Mouse (Mus musculus) left cerebral cortex, postnatal 25 days (tissue): Measurements from ENCODE around the gene Hectd1. TPM values are rescaled to one million over a fixed set of nuclear protein-coding genes. Genes with fewer than 3 reads are reported as not detected.

ENCODE experiments used
- DNase-seq, 2 experiments: peaks; one replicate each; pipeline ENCODE4 v3.0.0; 2022; ENCODE audit warnings: low spot score in 2 of 2, mixed read lengths in 1 of 2
- intact Hi-C: fragments of 180-260 bp; cut with DNase I; formaldehyde crosslinking; loops from one replicate; pipeline ENCODE4 v1.15.1; 2025
- total RNA-seq, 2 experiments: library from RNA; stranded (reverse); gene quantifications; 2 replicates each; pipeline ENCODE4 v1.2.3; 2021

Gene Hectd1
- total RNA-seq, 2 experiments from 2014 or later, result 83.3 to 86.5 TPM

DNA sequence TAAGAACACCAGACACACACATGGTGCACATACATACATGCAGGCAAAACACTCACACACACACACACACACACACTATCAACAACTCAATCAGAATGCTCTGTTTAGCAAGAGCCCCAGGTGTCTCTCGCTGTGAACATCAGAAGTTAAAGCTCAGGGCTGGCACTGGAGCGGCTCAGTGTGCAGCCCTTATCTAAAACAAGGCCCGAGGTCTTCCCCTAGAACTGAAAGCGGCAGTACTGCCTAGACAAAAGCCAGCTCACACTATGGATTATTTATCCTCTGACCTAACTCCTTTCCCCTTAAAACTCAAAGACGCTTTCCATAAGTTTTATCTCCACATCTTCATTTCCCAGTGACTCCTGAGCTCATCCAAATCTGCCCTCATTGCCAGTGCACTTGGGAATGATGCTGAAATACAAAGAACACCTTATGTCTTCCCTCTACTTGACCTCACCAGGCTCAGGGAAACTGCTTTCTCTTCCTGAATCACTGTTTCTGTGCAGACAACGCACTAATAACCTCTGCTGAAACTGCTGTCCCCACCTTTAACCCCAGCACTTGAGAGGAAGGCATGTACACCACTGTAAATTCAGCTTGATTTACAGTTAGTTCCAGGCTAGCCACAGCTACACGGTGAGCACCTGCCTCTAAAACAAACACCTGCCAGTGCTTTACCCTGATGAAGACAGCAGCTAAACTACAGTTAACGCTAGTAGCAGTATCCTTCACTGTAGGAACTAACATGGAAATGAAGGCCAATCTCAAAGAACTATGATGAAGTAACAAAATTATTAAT is 11.3 kb downstream of the Hectd1 start:
- intact Hi-C loops, result no loop called here
- DNase-seq, result no peak

GRCm38 (mm10) chr12:51811388-51812140 is 17.8 kb downstream of the Hectd1 start:
- intact Hi-C loops, result no loop called here
- DNase-seq, result peak in 1 of 2 experiments; percentile 21

GRCm38 (mm10) chr12:51810564-51810963 is 18.8 kb downstream of the Hectd1 start:
- DNase-seq, result no peak
- intact Hi-C loops, result no loop called here

GRCm38 (mm10) chr12:51784842-51785241 is 44.5 kb downstream of the Hectd1 start:
- intact Hi-C loops, result no loop called here

DNA sequence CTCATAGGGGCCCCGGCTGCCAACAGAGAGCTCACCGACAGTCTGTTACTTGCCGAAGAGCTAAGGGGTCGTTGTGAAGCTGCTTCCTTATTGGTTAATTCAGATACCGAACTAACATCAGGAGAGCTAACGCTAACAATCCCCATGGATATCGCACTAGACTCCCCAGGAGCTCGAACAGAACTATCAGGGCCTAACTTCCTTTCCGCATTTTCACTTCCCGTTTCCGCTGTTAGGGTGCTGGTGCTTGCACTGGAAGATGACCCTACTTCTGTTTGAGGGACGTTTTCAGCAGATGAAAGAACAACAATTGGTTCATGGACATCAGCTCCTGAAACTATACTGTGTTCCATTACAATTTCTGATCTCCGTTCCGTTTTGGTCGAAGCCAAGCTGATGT is 60.6 kb downstream of the Hectd1 start:
- DNase-seq, result no peak
- intact Hi-C loops, result no loop called here

More at GRCm38 (mm10) chr12:51784842-51785241, 44.5 kb downstream of the Hectd1 start:
- no peak for DNase-seq

- intact Hi-C loops, result no loop called here
Observed at GRCm38 (mm10) chr12:51767454-51767853, 61.9 kb downstream of the Hectd1 start.

GRCm38 (mm10) chr12:51759374-51759773 is 70.0 kb downstream of the Hectd1 start:
- intact Hi-C loops, result no loop called here
- no peak for DNase-seq

More at GRCm38 (mm10) chr12:51767454-51767853, 61.9 kb downstream of the Hectd1 start:
- no peak for DNase-seq

- intact Hi-C loops, result no loop called here
- DNase-seq, result no peak
Observed at GRCm38 (mm10) chr12:51756599-51756961, 72.8 kb downstream of the Hectd1 start.

DNA sequence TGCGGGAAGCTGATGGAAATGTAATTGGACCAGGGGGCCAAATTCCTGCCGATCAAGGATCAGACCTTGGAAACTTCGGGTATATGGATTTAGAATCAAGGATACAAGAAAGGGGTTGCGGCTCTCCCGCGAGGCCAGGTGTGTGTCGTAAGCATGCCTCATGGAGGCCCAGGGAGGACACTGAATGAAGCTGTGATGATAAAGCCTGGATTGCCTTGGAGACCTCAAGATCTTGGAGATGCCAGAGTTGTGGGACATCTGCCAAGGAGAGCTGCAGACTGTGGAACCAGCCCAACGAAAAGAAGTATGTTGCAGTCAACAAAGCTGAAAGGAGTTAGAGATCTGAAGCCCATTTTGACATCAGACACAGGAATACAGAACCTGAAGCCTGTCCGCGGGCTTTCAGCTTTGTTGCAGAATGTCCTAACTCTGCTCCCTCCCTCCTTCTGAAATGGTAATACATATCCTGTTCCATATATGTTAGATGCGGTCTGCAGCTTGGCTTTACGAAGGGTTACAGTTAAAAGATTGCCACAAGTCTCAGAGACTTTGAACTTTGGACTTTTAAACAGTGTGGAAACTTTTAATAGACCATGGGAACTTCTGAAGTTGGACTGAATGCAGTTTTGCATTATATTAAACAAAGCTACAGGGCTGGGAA is 73.3 kb downstream of the Hectd1 start:
- DNase-seq, result no peak
- intact Hi-C loops, result no loop called here

- intact Hi-C loops, result loop anchor here (10.0 kb wide), 1 partner anchor 343 kb away; no protein-coding TSS in a partner anchor
Observed at GRCm38 (mm10) chr12:51747348-51747747, 82.0 kb downstream of the Hectd1 start.

DNA sequence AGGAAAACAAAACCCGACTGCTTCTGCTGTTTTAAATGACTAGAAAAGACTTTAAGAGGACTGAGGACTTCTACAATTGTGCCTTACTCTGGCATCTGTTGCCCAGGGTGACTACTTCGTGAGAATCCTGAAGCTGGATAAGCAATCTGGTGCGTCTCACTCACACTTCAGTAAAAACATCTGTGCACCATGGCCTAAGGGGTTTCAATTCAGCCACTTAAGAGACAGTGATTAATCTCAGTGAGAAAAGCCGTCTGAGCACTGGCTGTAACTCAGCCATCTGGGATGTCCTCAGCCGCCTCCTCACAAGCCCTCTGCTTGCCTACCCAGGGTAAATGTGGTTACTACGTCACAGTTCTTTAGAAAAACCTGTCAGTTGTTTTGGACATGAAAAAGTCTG is 84.4 kb downstream of the Hectd1 start:
- intact Hi-C loops, result loop anchor here (10.0 kb wide), 1 partner anchor 340 kb away; no protein-coding TSS in a partner anchor
- DNase-seq, result no peak

More at GRCm38 (mm10) chr12:51747348-51747747, 82.0 kb downstream of the Hectd1 start:
- DNase-seq, result no peak

DNA sequence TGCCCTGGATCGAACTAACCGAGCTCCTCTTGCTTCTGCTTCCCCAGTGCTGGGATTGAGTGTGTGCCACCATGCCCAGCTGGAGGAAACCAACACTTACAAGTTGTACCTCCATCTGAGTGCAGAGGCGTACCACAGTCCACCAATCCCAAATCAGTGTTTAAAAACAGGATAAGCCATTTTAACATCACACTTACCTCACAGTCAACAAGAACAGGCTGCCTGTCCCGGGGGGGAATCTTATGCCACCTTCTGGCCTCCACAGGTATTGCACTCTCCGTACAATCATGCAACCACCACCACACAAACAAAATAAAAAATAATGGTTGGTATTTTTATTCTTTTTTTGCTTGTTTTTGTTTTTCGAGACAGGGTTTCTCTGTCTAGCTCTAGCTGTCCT is 87.6 kb downstream of the Hectd1 start:
- intact Hi-C loops, result loop anchor here (10.0 kb wide), 1 partner anchor 337 kb away; no protein-coding TSS in a partner anchor
- DNase-seq, result no peak

DNA sequence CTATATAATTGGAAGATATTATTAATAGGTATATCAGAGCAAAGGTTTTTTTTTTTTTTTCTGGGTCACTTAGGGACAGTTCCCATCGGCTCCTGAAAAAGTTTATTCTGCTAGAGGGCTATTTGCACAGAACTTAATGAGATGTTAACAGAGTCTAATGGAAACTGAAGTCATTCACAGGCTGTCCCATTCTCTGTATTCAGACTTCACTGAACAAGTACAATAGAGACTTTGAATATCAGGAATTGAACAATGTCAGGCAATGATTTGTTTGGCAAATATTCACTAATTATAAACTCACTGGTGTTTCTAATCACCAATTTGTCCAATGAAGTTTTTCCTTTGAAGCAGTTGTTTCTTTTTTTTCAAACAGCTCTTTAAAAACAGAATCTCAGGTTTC is 92.5 kb downstream of the Hectd1 start:
- intact Hi-C loops, result loop anchor here (5.0 kb wide), 1 partner anchor 70 kb away; no protein-coding TSS in a partner anchor
- no peak for DNase-seq

DNA sequence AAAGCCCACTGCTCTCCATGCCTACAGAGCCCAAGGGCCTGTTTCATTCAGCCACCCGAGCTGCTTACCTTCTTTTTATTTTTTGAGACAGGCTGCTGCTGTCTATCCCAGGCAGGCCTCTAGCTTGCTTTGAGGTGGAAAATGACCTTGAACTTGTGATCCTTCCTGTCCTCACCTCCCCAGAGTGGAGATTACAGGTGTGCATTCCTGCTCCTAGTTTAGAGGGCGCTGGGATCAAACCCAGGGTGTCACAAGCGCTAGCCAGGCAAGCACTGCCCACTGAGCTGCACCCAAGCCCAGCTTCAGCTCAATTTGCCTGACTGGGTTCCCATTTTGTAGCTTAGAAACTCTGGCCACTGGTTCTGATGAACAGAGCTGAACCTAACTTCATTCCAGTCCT is 93.0 kb downstream of the Hectd1 start:
- intact Hi-C loops, result loop anchor here (5.0 kb wide), 1 partner anchor 69 kb away; no protein-coding TSS in a partner anchor
- no peak for DNase-seq

- no peak for DNase-seq
- intact Hi-C loops, result loop anchor here (5.0 kb wide), 1 partner anchor 69 kb away; no protein-coding TSS in a partner anchor
Observed at GRCm38 (mm10) chr12:51735840-51736271, 93.5 kb downstream of the Hectd1 start.

DNA sequence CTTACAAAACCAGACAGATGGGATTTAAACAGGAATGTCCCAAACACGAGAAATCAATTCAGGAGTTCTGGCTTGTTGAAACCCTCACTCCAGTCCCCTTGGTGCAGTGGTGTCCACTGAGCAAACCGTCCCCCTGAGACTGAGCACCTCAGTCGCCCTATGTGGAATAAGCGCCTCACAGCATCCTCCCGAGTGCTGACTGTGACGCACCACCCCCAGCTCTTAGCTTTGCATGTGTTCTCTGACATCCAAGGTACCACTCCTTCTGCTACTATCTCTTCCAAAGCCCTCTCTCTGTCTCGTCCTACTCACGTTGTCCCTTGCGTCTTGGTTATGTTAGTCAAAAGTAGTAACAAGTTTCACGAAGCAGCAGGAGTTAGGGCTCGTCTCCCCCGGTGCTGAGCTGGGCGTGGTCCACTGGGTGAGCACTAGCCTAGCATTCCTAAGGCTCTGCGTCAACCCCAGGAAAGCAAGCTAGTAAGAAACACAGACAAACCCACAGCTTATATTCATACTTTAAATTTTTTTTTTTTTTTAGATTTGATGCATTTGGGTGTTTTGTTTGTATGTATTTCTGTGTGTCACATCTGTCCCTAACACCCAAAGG is 94.6 kb downstream of the Hectd1 start:
- intact Hi-C loops, result loop anchor here (5.0 kb wide), 1 partner anchor 67 kb away; no protein-coding TSS in a partner anchor
- DNase-seq, result no peak

DNA sequence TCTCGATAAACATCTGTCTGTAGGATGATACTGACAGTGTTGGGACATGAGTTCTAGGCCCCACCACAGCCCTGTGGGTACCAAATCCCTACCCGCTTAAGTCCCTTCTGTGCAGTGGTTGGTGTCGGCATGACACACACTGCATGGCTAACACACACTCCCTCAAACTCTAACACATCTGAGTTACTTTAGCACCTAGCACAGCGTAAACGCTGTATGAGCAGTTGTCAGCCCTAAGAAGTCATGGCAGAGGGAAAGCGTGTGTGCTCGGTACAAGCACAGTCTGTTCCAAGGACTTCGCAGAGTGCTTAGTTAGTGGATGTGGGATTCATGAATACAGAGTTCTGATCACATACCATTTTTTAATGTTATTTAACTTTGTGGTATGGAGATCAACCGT is 99.5 kb downstream of the Hectd1 start:
- DNase-seq, result peak in 1 of 2 experiments; percentile 33
- intact Hi-C loops, result loop anchor here (5.0 kb wide), 1 partner anchor 38 kb away; the partner anchor contains the start of genes Ap4s1 and Strn3

- intact Hi-C loops, result loop anchor here (5.0 kb wide), 1 partner anchor 37 kb away; the partner anchor contains the start of genes Ap4s1 and Strn3
- DNase-seq, result peak in 1 of 2 experiments; percentile 70
Observed at GRCm38 (mm10) chr12:51729058-51729457, 100.3 kb downstream of the Hectd1 start.

GRCm38 (mm10) chr12:51721836-51722235 is 107.5 kb downstream of the Hectd1 start:
- DNase-seq, result no peak
- intact Hi-C loops, result no loop called here
